Mouse (Mus musculus) embryonic fibroblast, embryonic 13.5 days (primary cell): ENCODE data around the gene B9d2.
A peak's percentile ranks its signal among the peaks of the same experiment; 100 is the strongest.

ENCODE experiments used
- CTCF ChIP-seq: IDR thresholded peaks from 2 replicates; pipeline ENCODE4 v1.5.1; 2011; ENCODE audit warnings: mild to moderate bottlenecking, control low read depth, low read length, moderate library complexity, borderline replicate concordance; ENCODE audit not compliant: insufficient read depth
- POLR2A ChIP-seq: IDR thresholded peaks from 2 replicates; pipeline ENCODE4 v1.6.1; 2011; ENCODE audit warnings: low read depth, mild to moderate bottlenecking, control low read depth, low read length, moderate library complexity

DNA sequence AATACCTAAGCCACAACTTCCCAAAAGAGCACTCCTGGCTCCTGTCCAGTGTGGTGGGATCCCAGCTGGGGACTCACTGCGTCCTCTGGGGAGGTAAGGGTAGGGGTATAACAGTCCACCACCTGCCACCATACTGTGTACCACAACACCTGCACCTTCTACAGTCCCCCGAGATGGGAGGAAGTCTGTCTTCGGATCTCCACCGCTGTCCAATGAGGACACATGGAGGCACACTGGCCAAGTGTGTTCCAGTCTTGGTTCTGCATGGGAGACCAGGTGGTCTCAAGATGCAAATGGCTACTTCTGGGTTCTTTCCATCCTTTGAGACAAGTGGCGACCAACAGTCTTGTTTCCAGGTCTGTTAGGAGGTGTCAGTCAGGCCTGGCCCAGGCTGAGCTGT, 30.6 kb downstream of the B9d2 start:
- no peak for TF ChIP-seq CTCF
- TF ChIP-seq POLR2A: 0 out of 2 replicates have a peak, but pooled peaks have one; percentile 25
